Mouse (Mus musculus) E14TG2a.4 (cell line): ENCODE measurements around the gene Gm128.

Experiments
- CTCF ChIP-seq: conservative IDR thresholded peaks from 2 replicates; pipeline ENCODE4 v1.5.1; 2014; ENCODE audit warnings: low read length
- NANOG ChIP-seq: IDR thresholded peaks from 2 replicates; pipeline ENCODE4 v1.6.1; 2014; ENCODE audit warnings: borderline replicate concordance, low read length, mixed read lengths
- POU5F1 ChIP-seq: IDR thresholded peaks from 2 replicates; pipeline ENCODE4 v1.6.1; 2014; ENCODE audit warnings: low read length, borderline replicate concordance

GRCm38 (mm10) chr3:95213609-95213975 is 27.8 kb downstream of the Gm128 start:
- TF ChIP-seq CTCF (no peak), NANOG (no peak), POU5F1 (no peak)
